Mouse (Mus musculus) left cerebral cortex, postnatal 25 days (tissue): ENCODE data around the gene Pofut2. TPM values are rescaled to one million over a fixed set of nuclear protein-coding genes. Genes with fewer than 3 reads are reported as not detected.
"Not testable (repeated sequence)": the region's sequence is repeated elsewhere in the genome, so short reads cannot be mapped to it uniquely, and the experiment has no call there.

ENCODE experiments used
- DNase-seq, 2 experiments: peaks; one replicate each; pipeline ENCODE4 v3.0.0; 2022; ENCODE audit warnings: low spot score in 2 of 2, mixed read lengths in 1 of 2
- intact Hi-C: fragments of 180-260 bp; cut with DNase I; formaldehyde crosslinking; loops from one replicate; pipeline ENCODE4 v1.15.1; 2025
- total RNA-seq, 2 experiments: library from RNA; stranded (reverse); gene quantifications; 2 replicates each; pipeline ENCODE4 v1.2.3; 2021

Gene Pofut2
- total RNA-seq, 2 experiments from 2014 or later: 32.8 to 35.9 TPM

DNA sequence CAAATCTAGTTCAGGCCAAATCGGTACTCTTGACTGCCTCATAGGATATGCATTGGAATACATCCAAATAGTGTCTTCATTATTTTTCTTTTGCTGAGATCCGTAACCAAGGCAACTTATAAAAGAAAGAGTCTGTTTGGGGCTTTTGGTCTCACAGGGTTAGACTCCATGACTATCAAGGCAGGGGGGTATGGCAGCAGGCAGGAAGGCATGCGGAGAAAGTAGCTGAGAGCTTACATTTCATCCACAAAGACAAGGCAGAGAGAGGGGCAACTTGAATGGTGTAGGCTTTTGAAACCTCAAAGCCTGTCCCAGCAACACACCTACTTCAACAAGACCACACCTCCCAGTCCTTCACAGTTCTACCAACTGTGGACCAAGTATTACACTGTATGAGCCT, 3.3 kb upstream of the Pofut2 start:
- DNase-seq: no peak
- intact Hi-C loops: loop anchor here (5.0 kb wide), 1 partner anchor 418 kb away; no protein-coding TSS in a partner anchor

DNA sequence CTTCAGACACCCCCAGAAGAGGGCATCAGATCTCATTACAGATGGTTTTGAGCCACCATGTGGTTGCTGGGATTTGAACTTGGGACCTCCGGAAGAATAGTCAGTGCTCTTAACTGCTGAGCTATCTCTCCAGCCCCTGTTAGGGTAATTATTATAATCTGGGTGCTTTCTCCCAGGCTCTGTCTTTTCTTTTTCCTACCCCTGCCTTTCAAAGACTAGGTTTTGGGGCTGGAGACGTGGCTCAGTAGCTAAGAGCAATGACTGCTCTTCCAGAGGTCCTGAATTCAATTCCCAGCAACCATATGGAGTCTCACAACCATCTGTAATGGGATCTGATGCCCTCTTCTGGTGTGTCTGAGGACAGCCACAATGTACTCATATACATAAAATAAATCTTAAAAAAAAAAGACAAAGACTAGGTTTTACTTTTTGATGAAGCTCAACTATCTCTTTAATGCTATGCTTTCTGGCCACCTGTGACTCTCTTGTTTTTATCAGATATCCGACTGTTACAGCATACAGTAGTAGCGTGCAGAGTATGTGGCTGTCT, 902 bp upstream of the Pofut2 start:
- no peak for DNase-seq
- intact Hi-C loops: loop anchor here (5.0 kb wide), 1 partner anchor 421 kb away; no protein-coding TSS in a partner anchor

DNA sequence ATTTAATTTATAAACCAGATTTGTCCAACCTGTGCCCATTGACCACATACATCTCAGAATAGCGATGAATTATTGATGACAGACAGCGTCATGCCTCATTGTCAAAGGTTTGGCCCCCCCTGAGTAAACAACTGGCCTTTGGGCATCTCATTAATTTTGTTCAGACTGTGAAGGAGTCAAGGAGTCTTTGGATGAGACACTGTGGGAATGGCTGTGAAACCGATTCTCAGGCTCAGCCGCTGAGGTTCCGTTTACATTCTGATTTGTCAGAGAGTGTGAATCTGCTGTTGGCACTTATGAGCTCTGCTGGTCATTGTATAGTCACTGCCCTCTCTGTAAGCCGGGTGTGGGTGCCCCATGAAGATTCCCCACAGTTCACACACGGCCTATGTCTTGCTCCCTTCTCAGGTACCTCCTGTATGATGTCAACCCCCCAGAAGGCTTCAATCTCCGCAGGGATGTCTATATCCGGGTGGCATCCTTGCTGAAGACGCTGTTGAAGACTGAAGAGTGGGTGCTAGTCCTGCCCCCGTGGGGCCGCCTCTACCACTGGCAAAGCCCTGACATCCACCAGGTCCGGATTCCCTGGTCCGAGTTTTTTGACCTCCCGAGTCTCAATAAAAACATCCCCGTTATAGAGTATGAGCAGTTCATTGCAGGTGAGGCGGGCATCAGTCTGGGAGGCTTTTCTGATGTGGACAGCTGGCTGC, 1.3 kb downstream of the Pofut2 start:
- intact Hi-C loops: no loop called here

DNA sequence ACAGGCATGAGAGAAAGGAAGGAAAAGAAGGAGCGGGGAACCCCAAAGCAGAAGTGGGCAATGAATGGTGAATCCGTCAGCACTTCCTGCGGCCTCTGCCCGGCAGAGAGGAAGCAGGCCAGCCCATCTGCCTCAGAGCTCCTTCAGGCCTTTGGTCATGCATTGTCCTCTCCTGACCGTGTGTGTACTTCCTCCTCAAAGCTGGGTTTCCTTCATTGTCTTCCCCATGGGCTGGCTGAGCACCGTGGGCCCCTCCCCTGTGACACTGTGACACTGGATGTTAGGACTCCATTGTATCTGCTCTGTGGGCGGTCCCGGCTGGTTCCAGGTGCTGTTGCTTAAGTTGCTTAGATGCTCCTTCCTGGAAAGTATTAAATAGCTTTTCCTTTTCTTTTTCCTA, 7.3 kb downstream of the Pofut2 start:
- peak in 1 of 2 experiments; percentile 19 for DNase-seq
- intact Hi-C loops: no loop called here

More for the DNA sequence above, 1.3 kb downstream of the Pofut2 start:
- DNase-seq: no peak

DNA sequence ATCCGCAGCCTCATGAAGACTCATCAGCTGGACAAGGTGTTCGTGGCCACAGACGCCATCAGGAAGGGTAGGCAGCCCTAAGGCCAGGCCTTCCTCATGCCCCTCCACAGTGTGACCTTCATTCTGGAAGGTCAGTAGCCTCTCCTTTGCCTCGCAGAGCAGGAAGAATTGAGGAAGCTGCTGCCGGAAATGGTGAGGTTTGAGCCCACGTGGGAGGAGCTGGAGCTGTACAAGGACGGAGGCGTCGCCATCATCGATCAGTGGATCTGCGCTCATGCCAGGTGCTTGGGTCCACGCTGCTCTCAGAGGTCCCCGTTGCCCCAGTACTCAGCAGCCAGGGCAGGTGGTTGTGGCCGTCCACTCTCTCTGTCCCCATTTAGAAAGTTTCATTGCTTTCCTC, 8.0 kb downstream of the Pofut2 start:
- DNase-seq: no peak
- intact Hi-C loops: no loop called here

DNA sequence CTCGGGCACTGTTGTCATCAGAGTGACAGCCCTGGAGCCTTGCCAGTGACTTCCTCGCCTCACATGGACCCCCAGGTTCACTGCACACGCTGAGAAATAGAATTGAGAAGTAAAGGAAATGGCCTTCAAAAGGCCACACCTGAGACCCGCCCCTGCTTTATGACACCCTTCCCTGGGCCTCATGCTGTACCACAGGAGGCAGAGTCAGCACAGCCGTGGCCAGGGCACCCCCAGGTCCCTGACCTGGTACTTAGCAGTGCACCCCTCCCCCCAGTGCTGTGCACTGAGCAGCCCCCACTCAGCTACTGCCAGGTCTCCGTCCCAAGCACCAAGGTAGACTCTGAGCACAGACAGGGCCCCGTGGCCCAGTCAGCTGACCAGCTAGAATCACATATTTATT, 10.1 kb downstream of the Pofut2 start:
- intact Hi-C loops: no loop called here
- no peak for DNase-seq

DNA sequence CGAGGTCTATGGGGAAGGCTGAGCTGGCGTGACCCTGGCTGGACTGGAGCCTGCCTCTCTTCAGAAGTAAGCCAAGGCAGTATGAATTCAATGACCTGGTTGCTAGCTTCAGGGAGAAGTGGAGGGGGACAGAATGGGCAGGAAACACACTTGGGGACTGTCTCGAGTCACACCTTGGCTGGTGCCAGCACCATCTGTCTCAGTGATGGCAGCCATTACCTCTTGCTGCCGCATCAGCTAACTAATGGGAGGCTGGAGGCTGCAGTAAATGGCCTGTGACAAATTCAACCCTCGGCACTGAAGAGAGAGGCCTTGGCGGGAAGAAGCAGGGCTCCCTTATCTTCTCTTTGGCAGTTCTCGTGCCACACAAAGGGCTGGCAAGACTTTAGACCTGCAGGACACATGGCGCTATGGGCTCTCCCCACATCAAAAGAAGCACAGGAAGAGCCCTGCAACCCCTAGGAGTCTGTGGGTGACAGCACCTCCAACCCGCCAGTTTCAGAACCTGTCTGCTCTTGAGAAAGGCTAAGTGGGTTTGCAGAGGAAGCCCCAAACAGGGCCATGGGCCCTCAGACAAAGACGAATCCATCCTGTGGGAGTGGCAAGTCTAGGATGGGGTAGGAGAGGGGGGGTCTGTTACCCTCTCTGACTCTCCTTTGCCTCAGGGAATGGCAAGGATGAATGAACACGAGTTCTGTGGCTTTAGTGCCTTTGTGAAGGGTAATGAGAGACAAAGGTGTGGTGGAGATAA, 14.1 kb downstream of the Pofut2 start:
- intact Hi-C loops: no loop called here
- DNase-seq: no peak

DNA sequence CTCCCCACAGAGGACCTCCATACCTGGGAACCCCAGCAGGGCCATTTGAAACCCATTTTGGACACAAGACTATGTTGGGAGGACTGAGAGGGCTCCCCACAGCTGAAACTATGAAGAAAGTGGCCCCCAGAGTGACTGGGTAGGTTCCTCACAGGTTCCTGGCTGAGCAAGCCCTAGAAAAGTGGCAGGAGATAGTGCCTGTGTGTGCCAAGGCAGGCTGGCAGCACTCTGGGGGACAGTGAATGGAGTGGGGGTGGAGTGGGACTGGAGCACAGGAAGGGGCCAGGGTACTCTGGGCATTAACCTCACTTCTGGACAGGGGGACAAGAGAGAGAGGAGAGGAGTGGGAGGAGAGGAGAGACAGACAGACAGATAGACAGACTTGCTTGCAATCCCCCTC, 14.8 kb downstream of the Pofut2 start:
- intact Hi-C loops: no loop called here
- no peak for DNase-seq

DNA sequence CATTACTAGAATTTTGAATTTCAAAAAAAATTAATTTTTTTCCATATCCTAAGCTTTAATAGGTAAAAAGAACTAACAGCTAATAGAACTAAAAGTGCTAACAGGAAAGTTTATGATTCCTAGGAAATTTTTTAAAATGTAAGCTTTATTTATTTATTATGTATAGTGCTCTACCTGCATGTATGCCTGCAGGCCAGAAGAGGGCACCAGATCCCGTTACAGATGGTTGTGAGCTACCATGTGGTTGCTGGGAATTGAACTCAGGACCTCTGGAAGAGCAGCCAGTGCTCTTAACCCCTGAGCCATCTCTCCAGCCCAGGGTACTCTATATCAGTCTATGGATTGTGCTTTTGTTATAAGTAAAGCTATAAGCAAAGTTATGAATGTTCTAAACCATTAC, 23.1 kb downstream of the Pofut2 start:
- intact Hi-C loops: loop anchor here (2.0 to 5.0 kb wide), 3 partner anchors 71 to 285 kb away; partner anchors contain the start of gene Adarb1
- not testable (repeated sequence) for DNase-seq

DNA sequence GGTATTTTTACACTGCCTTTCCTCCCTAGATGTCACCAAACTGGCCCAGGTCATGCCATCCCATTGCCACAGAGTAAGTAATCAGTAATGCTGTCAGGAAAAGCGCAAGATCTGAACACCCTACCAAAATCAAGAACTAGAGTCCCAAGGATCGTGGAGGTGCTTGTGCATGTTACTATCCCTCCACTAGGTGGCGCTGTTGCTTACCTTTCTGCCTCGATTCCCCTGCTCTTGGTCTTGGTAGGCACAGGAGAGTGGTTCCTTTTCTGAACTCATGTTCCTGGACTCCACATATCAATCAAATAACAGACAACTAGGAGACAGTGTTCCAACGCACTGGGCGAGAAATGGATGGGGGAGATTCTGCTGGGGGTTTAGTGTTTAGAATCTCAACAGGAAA, 23.8 kb downstream of the Pofut2 start:
- intact Hi-C loops: loop anchor here (1.0 to 5.0 kb wide), 4 partner anchors 70 to 284 kb away; partner anchors contain the start of gene Adarb1
- peak; percentile 74 to 85 for DNase-seq

DNA sequence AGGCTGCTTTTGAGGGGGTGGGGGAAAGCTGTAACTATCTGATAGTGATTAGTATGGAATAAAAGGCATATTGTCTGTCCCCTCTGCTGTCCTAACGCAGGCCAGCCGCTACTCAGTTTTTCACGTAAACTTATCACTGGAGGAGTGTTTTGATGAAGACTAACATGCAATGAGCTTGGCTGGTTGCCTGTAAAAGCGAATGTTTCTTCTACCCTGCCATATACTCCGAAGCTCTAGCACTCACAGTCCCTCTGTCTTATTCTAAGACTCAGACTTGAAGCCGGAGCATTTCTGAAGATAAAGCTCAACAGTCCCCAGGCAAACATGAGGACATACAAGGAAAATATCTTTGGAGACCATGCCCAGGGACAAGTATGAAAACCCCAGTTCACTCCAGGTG, 25.8 kb downstream of the Pofut2 start:
- intact Hi-C loops: loop anchor here (5.0 kb wide), 2 partner anchors 132 to 282 kb away; partner anchors contain the start of gene Adarb1
- no peak for DNase-seq

DNA sequence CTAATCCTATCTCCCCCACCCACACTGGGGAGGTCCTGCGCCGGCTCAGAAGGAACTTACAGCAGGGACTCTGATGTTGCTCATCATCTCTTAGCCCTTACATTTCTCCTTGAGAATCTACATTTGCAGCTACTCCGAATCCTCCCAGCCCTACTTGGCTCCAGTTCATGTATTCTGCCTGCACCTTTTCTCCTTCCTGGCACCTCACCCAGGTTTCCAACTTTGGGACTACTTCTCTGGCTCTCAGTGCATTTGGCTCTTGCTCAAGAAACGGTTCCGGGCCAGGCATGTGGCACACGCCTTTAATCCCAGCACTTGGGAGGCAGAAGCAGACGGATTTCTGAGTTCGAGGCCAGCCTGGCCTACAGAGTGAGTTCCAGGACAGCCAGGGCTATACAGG, 28.6 kb downstream of the Pofut2 start:
- DNase-seq: peak in 1 of 2 experiments; percentile 24
- intact Hi-C loops: no loop called here

DNA sequence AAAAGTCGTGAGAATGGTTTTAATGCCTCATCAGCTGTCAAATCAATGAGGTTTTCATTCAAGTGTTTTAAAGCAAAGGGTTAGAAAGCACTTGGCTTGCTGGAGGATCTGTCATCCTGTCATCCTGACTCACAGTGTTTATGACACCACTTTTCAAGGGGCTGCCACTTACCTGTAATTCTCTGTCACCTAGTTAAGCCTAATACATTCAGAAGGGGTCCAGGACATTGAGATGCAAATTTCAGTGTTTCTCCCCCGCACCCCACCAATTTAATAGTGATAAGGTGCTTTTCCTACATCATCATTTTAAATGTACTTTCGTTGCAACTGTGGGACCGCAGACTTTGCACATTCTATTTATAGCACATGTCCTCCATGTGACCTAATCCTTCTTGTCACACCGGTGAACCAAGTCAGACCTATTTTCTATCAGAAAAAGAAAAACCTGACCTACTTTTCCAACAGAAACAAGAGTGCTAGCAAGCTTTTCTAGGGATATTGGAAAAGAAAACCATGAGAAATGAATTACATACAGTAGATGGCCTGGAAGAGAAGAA, 29.7 kb downstream of the Pofut2 start:
- intact Hi-C loops: no loop called here
- no peak for DNase-seq

DNA sequence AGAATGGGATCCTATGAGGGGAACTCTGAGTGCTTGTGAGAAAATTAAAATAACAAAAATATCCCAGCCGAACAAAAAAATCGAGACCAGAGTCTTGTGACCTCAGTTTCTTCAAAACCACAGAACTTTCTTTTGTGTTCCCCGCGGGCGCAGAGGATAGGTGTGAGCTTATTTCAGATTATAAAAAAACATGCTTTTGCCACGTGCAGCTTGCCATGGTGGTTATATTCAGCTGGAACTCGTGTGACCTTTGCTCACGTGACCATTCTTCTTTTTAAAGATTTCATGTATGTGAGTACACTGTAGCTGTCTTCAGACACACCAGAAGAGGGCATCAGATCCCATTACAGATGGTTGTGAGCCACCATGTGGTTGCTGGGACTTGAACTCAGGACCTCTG, 30.5 kb downstream of the Pofut2 start:
- intact Hi-C loops: no loop called here

DNA sequence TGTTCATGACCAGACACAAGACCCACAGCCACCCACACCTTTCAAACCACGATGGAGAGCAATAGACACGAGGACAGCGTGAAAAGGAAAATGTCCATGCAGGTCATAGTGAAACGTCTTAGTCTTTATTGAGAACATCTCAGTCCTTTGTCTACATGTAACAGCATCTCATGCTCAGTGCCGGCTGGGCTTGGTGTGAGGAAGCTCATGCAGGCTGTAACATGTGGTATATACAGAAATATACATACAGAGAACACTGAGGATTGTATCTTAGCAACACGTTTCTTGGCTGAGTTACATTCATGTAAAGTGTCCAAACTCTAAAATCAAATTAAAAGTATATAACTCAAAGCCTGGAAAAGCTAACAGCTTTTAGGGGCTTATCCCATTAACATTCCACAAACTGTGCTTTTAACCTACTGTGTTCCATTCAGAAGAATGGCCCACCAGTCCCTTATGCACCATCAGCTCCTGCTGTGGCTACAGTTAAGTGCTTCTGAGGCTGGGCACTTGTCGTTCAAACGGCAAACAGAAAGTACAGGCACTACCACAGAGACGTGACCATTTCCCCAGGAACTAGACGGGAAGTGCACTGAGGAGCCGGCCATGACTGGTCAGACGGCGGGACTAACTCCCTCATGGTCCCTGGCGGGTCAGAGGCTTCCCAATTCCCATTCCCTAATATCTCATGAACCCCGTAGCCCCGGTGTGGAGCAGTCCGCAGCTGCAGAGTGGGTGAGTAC, 31.8 kb downstream of the Pofut2 start:
- peak in 1 of 2 experiments; percentile 54 for DNase-seq
- intact Hi-C loops: no loop called here

More for the DNA sequence above, 30.5 kb downstream of the Pofut2 start:
- no peak for DNase-seq

DNA sequence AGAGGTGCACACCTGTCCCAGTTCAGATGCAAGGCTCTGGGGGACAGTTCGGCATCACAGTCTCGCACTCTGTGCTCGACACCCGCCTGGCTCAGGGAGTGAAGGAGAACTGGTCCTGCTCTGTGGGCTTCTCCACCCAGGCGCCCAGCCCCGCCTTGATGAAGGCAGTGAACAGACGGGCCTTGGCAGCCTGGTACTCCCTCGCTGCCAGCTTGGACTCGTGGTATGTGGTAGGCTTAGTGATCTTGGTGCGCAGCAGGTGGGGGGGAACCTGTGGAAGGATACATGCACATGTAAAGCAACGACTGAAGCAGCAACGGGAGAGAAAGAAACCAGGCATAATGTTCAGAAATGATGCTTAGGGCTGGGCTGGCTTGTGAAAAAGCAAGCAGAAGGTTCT, 35.7 kb downstream of the Pofut2 start:
- peak in 1 of 2 experiments; percentile 60 for DNase-seq
- intact Hi-C loops: no loop called here

DNA sequence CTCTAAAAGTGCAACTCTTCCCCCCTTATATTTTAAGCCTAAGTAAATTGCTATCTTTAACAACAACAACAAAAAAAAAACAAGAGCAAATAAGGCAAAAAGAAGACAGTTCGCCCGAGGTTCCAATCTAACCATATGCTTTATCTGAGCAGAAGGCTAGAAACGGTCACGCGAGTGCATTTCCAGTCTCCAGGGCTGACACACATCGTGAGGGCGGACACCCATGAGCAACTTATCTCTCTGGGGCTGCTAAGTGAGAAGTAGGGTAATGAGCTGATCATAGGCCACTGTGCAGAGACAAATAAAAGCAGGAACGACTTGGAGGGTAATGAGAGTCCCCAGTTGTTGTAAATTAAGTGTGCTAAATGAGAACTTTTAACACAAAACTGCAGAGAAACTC, 39.6 kb downstream of the Pofut2 start:
- DNase-seq: no peak
- intact Hi-C loops: no loop called here

DNA sequence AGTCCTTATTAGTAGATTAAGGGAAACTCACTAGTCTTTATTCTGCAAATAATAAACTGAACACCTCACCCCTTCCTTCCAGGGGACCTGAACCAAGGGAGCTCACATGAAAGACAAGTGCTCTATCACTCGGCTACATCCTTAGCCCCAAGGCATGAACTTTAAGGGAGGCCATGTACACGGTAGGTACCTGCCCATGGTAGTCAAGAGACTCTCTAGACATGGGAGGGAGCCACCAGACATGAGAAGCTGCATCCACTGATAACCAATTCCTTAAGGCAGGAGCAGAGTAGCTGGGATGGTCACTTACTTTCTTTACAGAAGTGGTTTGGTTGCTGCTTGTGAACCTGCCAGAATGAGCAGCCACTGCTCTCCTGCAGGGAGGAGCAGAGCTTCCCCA, 40.2 kb downstream of the Pofut2 start:
- no peak for DNase-seq
- intact Hi-C loops: no loop called here

DNA sequence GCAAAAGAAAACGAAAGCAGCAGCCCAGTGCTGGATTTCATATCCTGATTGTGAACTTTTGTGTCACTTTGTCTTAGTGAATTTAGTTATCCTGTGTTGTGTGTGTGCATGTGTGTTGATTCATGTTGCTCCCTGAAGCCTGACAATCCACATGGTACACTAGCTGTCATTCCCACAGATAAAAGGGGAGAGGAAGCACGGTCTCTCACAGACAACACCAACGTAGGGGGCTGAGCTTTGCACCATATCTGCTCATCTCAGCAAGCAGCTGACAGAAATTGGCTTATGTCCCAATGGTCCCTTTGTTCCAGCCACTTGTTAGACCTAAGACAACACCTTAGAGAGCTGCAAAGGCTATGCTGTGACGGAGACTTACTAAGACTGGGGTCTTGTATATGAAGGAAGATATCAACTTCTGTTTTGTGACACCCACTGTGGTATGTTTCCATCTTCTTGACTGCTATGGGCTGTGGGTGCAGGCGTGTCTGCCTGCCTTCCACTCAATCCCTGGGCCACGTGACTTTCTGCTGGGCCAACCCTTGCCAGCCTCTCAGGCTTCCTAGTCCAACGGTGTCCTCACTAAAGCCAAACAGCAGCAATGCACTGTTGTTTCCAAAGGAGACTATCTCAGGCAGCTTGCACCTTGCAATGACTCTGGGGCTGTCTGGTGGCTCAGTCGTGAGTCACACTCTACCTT, 41.4 kb downstream of the Pofut2 start:
- DNase-seq: no peak
- intact Hi-C loops: no loop called here
